Mouse (Mus musculus) forebrain, embryonic 16.5 days (tissue): Measurements from ENCODE around the gene Car14. TPM values are rescaled to one million over a fixed set of nuclear protein-coding genes. Genes with fewer than 3 reads are reported as not detected.
A peak's percentile ranks its signal among the peaks of the same experiment; 100 is the strongest.
"Not testable (repeated sequence)": the region's sequence is repeated elsewhere in the genome, so short reads cannot be mapped to it uniquely, and the experiment has no call there.

Experiments used
- ATAC-seq: fragments of 200-750 bp; cut with Nextera tagmentation; 2 replicates; pipeline ENCODE4 v1.8.0; 2017; ENCODE audit warnings: mild to moderate bottlenecking, moderate library complexity
- H3K27ac ChIP-seq: fragments of 300-500 bp; sonication (generic); 2 replicates; pipeline ENCODE4 v1.5.1; 2014; ENCODE audit warnings: low read length, control low read depth
- H3K27me3 ChIP-seq: fragments of 300-500 bp; sonication (generic); replicated peaks from 2 replicates; pipeline ENCODE4 v1.6.1; 2014; ENCODE audit warnings: low read length; ENCODE audit not compliant: control insufficient read depth, insufficient read depth
- H3K36me3 ChIP-seq: fragments of 300-500 bp; sonication (generic); 2 replicates; pipeline ENCODE4 v1.6.1; 2014; ENCODE audit not compliant: control insufficient read depth, insufficient read depth
- H3K4me1 ChIP-seq: fragments of 300-500 bp; sonication (generic); replicated peaks from 2 replicates; pipeline ENCODE4 v1.6.1; 2014; ENCODE audit warnings: low read length; ENCODE audit not compliant: control insufficient read depth, insufficient read depth
- H3K4me2 ChIP-seq: fragments of 300-500 bp; sonication (generic); 2 replicates; pipeline ENCODE4 v1.6.1; 2014; ENCODE audit warnings: mild to moderate bottlenecking, low read length, control low read depth
- H3K4me3 ChIP-seq: fragments of 300-500 bp; sonication (generic); replicated peaks from 2 replicates; pipeline ENCODE4 v1.5.1; 2014; ENCODE audit warnings: mild to moderate bottlenecking, low read length, control low read depth
- H3K9ac ChIP-seq: fragments of 300-500 bp; sonication (generic); replicated peaks from 2 replicates; pipeline ENCODE4 v1.6.1; 2014; ENCODE audit warnings: low read depth, low read length, control low read depth
- H3K9me3 ChIP-seq: fragments of 300-500 bp; sonication (generic); 2 replicates; pipeline ENCODE4 v1.6.1; 2016; ENCODE audit warnings: low read length; ENCODE audit not compliant: control insufficient read depth
- WGBS: fragments of 180-500 bp; shearing (Covaris S2); extraction: QIAGEN DNeasy Blood & Tissue Kit; methylation state at CpG from one replicate; pipeline ENCODE4 v1.1.7; 2014; 5-methylcytosine and 5-hydroxymethylcytosine counted together
- polyA plus RNA-seq: library from polyadenylated mRNA; unstranded; fragments of >200 nt; fragmentation: Nextera tagmentation; extraction: Ambion mirVana; gene quantifications from 2 replicates; pipeline ENCODE4 v1.2.1, GENCODE M21; 2015

Car14 gene
- polyA plus RNA-seq, 1 experiment from 2014 or later, result 9.4 TPM

GRCm38 (mm10) chr3:95899800-95900524 is 4.5 kb downstream of the Car14 start:
- no peaks in the 10 kb centered on the region for H3K27me3 ChIP-seq

GRCm38 (mm10) chr3:95895501-95895900 is 9.0 kb downstream of the Car14 start:
- H3K36me3 ChIP-seq, H3K27ac ChIP-seq, H3K4me2 ChIP-seq, H3K4me3 ChIP-seq, H3K27me3 ChIP-seq, H3K9ac ChIP-seq, H3K9me3 ChIP-seq, ATAC-seq: not testable (repeated sequence)
- WGBS, result 82% methylated on average over 7 of the region's 7 CpGs
- peaks cover 12% of the 10 kb centered on the region for H3K4me1 ChIP-seq

More at GRCm38 (mm10) chr3:95899800-95900524, 4.5 kb downstream of the Car14 start:
- H3K4me2 ChIP-seq, result no peak overlapping the region
- ATAC-seq, result no peak
- no peak overlapping the region for H3K4me3 ChIP-seq
- no peaks in the 10 kb centered on the region for H3K36me3 ChIP-seq
- H3K27ac ChIP-seq, result no peak overlapping the region
- WGBS, result 68% methylated on average over 13 of the region's 13 CpGs
- no peaks in the 10 kb centered on the region for H3K9me3 ChIP-seq
- H3K4me1 ChIP-seq, result peaks cover 20% of the 10 kb centered on the region
- no peak overlapping the region for H3K9ac ChIP-seq

GRCm38 (mm10) chr3:95894317-95895160 is 10.0 kb downstream of the Car14 start:
- Histone ChIP-seq H3K4me3 (peak overlapping the region; percentile 75), H3K27me3 (no peaks in the 10 kb centered on the region), H3K36me3 (no peaks in the 10 kb centered on the region), H3K4me1 (peaks cover 12% of the 10 kb centered on the region), H3K9ac (peak overlapping the region; percentile 76), H3K4me2 (peak overlapping the region; percentile 55), H3K27ac (peak overlapping the region; percentile 36; the same call in 1 of the 2 replicates), H3K9me3 (no peaks in the 10 kb centered on the region)
- WGBS, result 14% methylated on average over 16 of the region's 16 CpGs
- ATAC-seq, result no peak

- H3K4me3 ChIP-seq, result peak within 1 kb of the TSS; percentile 75
- H3K9ac ChIP-seq, result peak within 1 kb of the TSS; percentile 76
- peak within 1 kb of the TSS; percentile 71 for H3K4me2 ChIP-seq
- not testable (repeated sequence) for H3K9me3 ChIP-seq, H3K27me3 ChIP-seq, H3K36me3 ChIP-seq
- peaks cover 12% of the 10 kb centered on the region for H3K4me1 ChIP-seq
- WGBS, result 0% methylated on average over 22 of the region's 43 CpGs
- ATAC-seq, result peak; percentile 99
- peak within 1 kb of the TSS; percentile 71 for H3K27ac ChIP-seq
These were observed 10.7 kb downstream of the Car14 start, which contains the start of gene Aph1a for GRCm38 (mm10) chr3:95893606-95894316. Gene Aph1a, plus strand, starts transcription at chr3:95893969.

GRCm38 (mm10) chr3:95893126-95893525 is 11.4 kb downstream of the Car14 start:
- 28% methylated on average over 7 of the region's 7 CpGs for WGBS
- Histone ChIP-seq H3K4me2 (peak overlapping the region; percentile 71), H3K4me3 (peak overlapping the region; percentile 75), H3K9ac (peak overlapping the region; percentile 76), H3K36me3 (no peaks in the 10 kb centered on the region), H3K27me3 (no peaks in the 10 kb centered on the region), H3K27ac (peak overlapping the region; percentile 71), H3K4me1 (peaks cover 12% of the 10 kb centered on the region), H3K9me3 (no peaks in the 10 kb centered on the region)
- peak; percentile 2; the same call in 1 of the 2 replicates for ATAC-seq

GRCm38 (mm10) chr3:95892066-95893052 is 12.1 kb downstream of the Car14 start:
- no peaks in the 10 kb centered on the region for H3K27me3 ChIP-seq
- H3K36me3 ChIP-seq, result no peaks in the 10 kb centered on the region
- H3K4me2 ChIP-seq, result no peak overlapping the region
- 40% methylated on average over 11 of the region's 11 CpGs for WGBS
- no peak overlapping the region for H3K4me3 ChIP-seq
- H3K9ac ChIP-seq, result no peak overlapping the region
- no peak for ATAC-seq
- H3K9me3 ChIP-seq, result no peaks in the 10 kb centered on the region
- H3K27ac ChIP-seq, result no peak overlapping the region; the same call in 1 of the 2 replicates
- peaks cover 12% of the 10 kb centered on the region for H3K4me1 ChIP-seq

- Histone ChIP-seq H3K9ac (no peak within 1 kb of the TSS), H3K4me2 (no peak within 1 kb of the TSS), H3K27me3 (no peaks in the 10 kb centered on the region), H3K27ac (no peak within 1 kb of the TSS; the same call in 1 of the 2 replicates), H3K9me3 (no peaks in the 10 kb centered on the region), H3K4me1 (peaks cover 12% of the 10 kb centered on the region), H3K4me3 (no peak within 1 kb of the TSS), H3K36me3 (no peaks in the 10 kb centered on the region)
- ATAC-seq, result no peak
- 34% methylated on average over 12 of the region's 12 CpGs for WGBS
These were observed 13.1 kb downstream of the Car14 start, which contains the start of gene BC028528 for GRCm38 (mm10) chr3:95891211-95892065. Gene BC028528, minus strand, starts transcription at chr3:95892005.

GRCm38 (mm10) chr3:95889664-95890063 is 14.8 kb downstream of the Car14 start:
- no peak overlapping the region for H3K4me3 ChIP-seq
- ATAC-seq, result no peak
- H3K36me3 ChIP-seq, result no peaks in the 10 kb centered on the region
- no peak overlapping the region for H3K27ac ChIP-seq
- 82% methylated on average over 3 of the region's 3 CpGs for WGBS
- H3K4me1 ChIP-seq, result peaks cover 4% of the 10 kb centered on the region
- H3K9me3 ChIP-seq, result no peaks in the 10 kb centered on the region
- H3K9ac ChIP-seq, result no peak overlapping the region
- H3K4me2 ChIP-seq, result no peak overlapping the region
- H3K27me3 ChIP-seq, result no peaks in the 10 kb centered on the region
